Mouse (Mus musculus): ENCODE data around the gene Tle6.

GRCm38 (mm10) chr10:81546332-81546731, 54.5 kb downstream of the Tle6 start:
- TF ChIP-seq CTCF (IDR thresholded peaks at IDR 0.05; ENCODE audit: control insufficient read depth, insufficient read depth, insufficient read length): no peak
- TF ChIP-seq MAX (IDR thresholded peaks at IDR 0.05): no peak
- TF ChIP-seq CEBPB (IDR thresholded peaks at IDR 0.05; ENCODE audit: low read depth): no peak
- no peak for TF ChIP-seq USF1 (IDR thresholded peaks at IDR 0.05; ENCODE audit: low read depth)
- TF ChIP-seq MYOD1 (IDR thresholded peaks at IDR 0.05; ENCODE audit: control insufficient read depth, insufficient read length, low read depth): no peak
- TF ChIP-seq MYOG (IDR thresholded peaks at IDR 0.05; ENCODE audit: control insufficient read depth, extremely low read depth, insufficient read length): no peak
- TF ChIP-seq FOSL1 (IDR thresholded peaks at IDR 0.05; ENCODE audit: insufficient read depth, low read length, poor library complexity, severe bottlenecking): no peak

Measured in C2C12 (cell line).